Mouse (Mus musculus) gonadal fat pad, adult 2 months (tissue): ENCODE measurements around the gene Ak4. TPM values are rescaled to one million over a fixed set of nuclear protein-coding genes. Genes with fewer than 3 reads are reported as not detected.
"Not testable (repeated sequence)": the region's sequence is repeated elsewhere in the genome, so short reads cannot be mapped to it uniquely, and the experiment has no call there.

Source experiments
- DNase-seq: peaks from one replicate; pipeline ENCODE4 v3.0.0-alpha.2; 2012; ENCODE audit warnings: low read depth
- polyA plus RNA-seq: library from polyadenylated mRNA; depleted of rRNA; stranded (reverse); fragments of >200 nt; gene quantifications from 2 replicates; pipeline ENCODE4 v1.2.3, GENCODE M21; 2012; rRNA removed

Ak4 gene
- polyA plus RNA-seq, result 11.0 and 12.8 TPM in 2 replicates

- no peak for DNase-seq
Observed at GRCm38 (mm10) chr4:101419151-101419910, at the start of gene Ak4. Gene Ak4, plus strand, starts transcription at chr4:101419277.

DNA sequence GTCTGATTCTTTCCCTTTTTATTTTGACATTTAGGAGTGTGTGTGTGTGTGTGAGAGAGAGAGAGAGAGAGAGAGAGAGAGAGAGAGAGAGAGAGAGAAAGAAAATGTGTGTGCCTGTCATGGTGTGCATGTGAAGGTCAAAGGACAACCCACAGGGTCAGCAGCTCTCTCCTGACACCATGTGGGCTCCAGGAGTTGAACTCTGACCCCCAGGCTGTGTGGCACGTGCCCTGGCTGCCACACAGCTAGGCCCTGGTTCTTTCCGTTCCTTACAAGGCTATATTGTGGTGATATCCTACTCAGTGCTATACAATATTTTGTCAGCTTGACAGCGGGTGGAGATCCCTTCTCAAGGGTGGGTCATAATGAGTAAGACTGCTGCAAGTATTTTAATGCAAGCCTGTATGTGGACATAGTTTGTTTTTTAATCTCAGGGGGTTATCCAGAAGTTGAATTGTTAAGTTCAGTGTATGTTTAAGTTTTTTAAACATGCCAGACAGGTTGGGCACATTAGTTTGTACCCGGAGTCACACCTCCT, 49.3 kb upstream of the Ak4 start:
- DNase-seq, result no peak

DNA sequence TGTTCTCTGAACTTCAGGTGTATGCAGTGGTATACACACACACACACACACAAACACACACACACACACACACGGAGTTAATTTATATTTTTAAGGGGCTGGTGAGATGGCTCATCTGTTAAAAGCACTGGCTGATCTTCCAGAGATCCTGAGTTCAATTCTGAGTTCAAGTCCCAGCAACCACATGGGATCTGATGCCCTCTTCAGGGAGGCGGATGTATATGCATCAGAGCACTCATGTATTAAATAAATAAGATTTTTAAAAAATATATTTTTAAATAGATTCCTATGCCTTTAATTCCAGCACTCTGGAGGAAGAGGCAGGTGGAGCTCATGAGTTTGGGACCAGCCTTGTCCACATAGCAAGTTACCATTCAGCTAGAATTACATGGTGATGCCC, 46.8 kb upstream of the Ak4 start:
- no peak for DNase-seq

DNA sequence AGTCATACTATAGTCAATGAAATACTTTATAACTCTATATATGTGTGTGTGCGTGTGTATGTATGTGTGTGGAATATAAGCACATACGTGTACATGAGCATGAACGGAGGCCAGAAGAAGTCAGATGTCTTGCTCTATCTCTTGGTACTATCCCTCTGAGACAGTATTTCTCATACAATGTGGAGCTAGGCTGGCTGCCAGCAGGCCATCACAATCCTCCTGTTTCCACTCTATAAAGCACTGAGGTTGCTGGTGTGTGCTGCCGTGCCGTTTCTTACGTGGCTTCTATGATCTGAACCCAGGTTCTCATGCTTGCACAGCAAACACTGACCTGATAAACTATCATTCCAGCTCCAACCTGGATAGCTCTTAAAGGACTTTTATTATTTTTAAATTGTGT, 46.3 kb upstream of the Ak4 start:
- DNase-seq, result no peak

DNA sequence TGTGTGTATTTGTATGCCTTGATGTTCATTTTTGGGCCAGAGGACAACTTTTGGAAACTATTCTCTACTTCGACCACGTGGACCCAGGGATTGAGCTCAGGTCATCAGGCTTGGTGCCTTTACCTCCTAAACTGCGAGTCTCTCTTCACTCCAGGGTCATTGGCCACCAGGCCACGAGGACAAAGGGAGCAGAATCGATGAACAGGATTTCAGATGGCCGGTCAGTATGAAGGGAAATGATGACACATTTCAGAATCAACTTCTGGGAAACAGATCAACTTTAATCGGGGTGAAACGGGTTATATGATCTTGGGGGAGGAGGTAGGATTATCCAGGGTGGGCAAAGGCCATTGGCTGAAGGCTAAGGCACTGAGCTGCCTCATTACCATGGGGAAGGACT, 45.0 kb upstream of the Ak4 start:
- DNase-seq, result no peak

- no peak for DNase-seq
Observed at GRCm38 (mm10) chr4:101376835-101377234, 42.2 kb upstream of the Ak4 start.

- DNase-seq, result no peak
Observed at GRCm38 (mm10) chr4:101378241-101378640, 40.8 kb upstream of the Ak4 start.

- DNase-seq, result no peak
Observed at GRCm38 (mm10) chr4:101378778-101379177, 40.3 kb upstream of the Ak4 start.

- DNase-seq, result no peak
Observed at GRCm38 (mm10) chr4:101385002-101385401, 34.1 kb upstream of the Ak4 start.

GRCm38 (mm10) chr4:101388246-101388645, 30.8 kb upstream of the Ak4 start:
- DNase-seq, result no peak

GRCm38 (mm10) chr4:101388656-101389055, 30.4 kb upstream of the Ak4 start:
- DNase-seq, result not testable (repeated sequence)

GRCm38 (mm10) chr4:101392229-101392628, 26.8 kb upstream of the Ak4 start:
- DNase-seq, result peak; percentile 20

- DNase-seq, result no peak
Observed at GRCm38 (mm10) chr4:101393292-101393711, 25.8 kb upstream of the Ak4 start.

DNA sequence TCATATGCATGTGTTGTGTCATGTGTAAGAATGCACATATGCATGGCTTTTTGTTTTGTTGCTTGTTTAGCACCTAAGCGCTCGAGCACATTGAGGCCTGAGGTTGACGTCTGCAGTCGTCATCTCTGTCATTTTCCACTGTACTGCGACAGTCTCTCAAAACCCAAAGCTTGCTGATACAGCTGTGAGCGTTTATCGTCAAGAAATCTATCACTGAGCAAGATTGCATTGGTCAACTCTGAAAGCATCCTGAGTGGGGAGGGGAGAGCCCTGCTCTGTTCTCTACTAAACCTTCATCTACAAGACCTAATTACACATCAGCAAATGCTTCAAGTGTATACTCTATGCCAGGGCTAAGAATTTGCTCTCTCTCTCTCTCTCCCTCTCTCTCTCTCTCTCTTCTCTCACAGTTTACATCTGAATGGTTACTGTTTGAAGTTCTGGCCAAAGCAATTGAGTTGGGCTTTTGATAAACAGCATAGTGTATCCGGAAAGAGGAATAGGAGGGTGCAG, 24.0 kb upstream of the Ak4 start:
- no peak for DNase-seq

GRCm38 (mm10) chr4:101400025-101400594, 19.0 kb upstream of the Ak4 start:
- no peak for DNase-seq

- no peak for DNase-seq
Observed at GRCm38 (mm10) chr4:101401945-101402344, 17.1 kb upstream of the Ak4 start.

- no peak for DNase-seq
Observed at GRCm38 (mm10) chr4:101404863-101405262, 14.2 kb upstream of the Ak4 start.

DNA sequence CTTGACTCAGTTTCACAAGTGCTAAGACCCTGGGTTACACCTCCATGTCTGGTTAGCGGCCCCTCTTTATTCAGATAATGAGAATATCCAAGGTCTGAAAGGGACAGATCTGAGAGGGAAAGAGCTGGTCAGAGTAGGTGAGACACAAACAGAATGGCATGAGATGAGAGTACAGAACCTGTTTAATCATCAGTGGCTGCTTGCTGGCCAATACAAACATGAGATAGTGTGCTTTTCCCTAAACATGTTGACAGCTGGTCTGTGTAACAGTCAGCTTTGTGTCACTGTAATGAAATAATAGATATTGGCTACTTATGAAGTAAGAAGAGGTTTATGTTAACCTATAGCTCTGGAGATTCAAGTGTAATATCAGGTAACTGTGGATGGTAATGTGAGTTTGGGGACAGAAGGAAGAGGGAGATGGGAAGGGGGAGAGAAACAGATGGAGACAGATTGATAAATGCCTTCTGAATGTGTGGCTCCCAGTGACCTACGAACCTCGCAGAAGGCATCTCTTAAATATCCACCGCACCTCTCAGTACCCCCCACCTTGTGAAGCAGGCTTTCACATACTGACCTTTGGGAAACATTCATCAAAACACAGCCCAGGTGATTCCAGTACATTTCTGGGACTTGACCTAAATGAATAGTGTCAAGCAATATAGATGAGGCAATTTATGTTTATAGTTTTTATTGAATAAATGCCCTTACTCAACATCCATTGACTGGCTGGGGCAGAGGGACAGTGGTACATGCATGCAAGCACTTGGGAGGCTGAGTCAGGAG, 12.5 kb upstream of the Ak4 start:
- no peak for DNase-seq

- DNase-seq, result no peak
Observed at GRCm38 (mm10) chr4:101416966-101417365, 2.1 kb upstream of the Ak4 start.

DNA sequence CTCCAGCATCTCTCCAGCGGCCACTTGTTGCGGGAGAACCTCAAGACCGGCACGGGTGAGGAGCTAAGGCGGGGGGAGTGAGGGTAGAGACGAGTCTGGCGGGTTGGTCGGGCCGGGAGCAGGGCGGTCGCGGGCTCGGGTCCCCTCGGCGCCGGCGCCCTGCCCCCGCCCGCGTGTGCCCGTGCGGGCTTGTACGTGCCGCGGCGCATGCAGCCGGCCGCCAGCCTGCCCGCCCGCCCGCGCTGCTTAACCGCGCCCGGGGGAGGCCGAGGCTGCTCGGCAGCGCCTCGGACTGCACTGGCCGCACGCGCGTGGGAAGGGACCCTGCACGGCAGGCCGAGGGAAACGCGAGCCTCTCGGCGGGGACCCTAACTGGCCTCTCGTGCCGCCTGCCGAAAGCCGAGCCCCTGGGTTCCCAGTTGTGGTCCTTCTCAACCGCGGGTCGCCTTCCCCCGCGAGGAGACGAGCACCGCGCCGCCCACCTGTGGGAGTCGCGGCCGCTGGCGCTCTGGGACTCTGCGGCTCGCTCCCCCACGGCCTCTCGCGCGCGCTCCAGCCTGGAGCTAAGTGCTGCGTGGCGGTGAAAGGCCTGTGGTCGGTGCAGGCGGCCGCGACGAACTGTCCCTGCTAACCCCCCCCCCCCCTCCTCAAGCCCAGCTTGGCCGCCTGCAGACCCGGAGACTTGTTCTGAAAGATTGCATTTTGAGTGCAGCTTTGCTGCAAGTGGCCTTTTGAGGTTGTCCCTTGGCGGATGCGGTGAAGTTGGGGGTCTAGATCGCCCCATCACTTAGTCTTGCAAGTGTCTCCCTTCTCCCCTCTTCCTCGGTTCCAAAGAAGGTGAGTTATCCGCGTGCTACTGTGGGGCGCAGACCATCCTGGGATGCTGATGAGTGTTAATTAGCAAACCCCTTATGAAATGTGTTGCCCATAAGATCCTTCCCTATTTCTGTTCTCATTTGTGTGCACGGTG, 1.1 kb downstream of the Ak4 start:
- no peak for DNase-seq

DNA sequence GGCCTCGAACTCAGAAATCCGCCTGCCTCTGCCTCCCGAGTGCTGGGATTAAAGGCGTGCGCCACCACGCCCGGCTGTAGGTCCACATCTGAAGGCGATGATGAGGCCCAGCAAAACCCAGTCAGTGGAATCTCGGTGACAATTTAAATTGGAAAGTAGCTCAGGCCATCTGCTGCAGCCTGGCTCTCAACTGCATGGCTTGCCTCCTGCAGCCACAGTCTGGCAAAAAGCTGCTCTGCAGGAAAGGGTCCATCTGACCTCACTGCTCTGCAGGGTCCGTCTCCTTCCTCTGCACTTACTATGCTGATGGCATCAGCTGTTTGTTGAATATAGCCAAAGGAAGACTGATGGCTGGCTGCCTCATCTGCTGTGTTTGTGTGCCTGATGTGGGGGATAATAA, 3.9 kb downstream of the Ak4 start:
- DNase-seq, result no peak
